Mouse (Mus musculus) heart, postnatal 0 days (tissue): ENCODE results near the gene Slc24a4. TPM values are rescaled to one million over a fixed set of nuclear protein-coding genes. Genes with fewer than 3 reads are reported as not detected.

Source experiments
- ATAC-seq: fragments of 200-750 bp; cut with Nextera tagmentation; 2 replicates; pipeline ENCODE4 v1.8.0; 2017; ENCODE audit warnings: low read depth, moderate number of reproducible peaks, moderate library complexity; ENCODE audit not compliant: insufficient read depth
- DNase-seq: peaks from one replicate; pipeline ENCODE4 v3.0.0-alpha.2; 2016; ENCODE audit warnings: low spot score
- H3K27ac ChIP-seq: fragments of 300-500 bp; sonication (generic); 2 replicates; pipeline ENCODE4 v1.5.1; 2014; ENCODE audit warnings: low read depth, mild to moderate bottlenecking
- H3K27me3 ChIP-seq: fragments of 300-500 bp; sonication (generic); 2 replicates; pipeline ENCODE4 v1.6.1; 2014; ENCODE audit warnings: low read length, mixed read lengths; ENCODE audit not compliant: control insufficient read depth, insufficient read depth
- H3K36me3 ChIP-seq: fragments of 300-500 bp; sonication (generic); replicated peaks from 2 replicates; pipeline ENCODE4 v1.6.1; 2014; ENCODE audit warnings: low read length, mixed read lengths; ENCODE audit not compliant: control insufficient read depth, insufficient read depth
- H3K4me1 ChIP-seq: fragments of 300-500 bp; sonication (generic); 2 replicates; pipeline ENCODE4 v1.6.1; 2014; ENCODE audit warnings: antibody characterized with exemption; ENCODE audit not compliant: control insufficient read depth, insufficient read depth
- H3K4me2 ChIP-seq: fragments of 300-500 bp; sonication (generic); 2 replicates; pipeline ENCODE4 v1.6.1; 2014; ENCODE audit warnings: low read depth, mild to moderate bottlenecking, low read length, moderate library complexity
- H3K4me3 ChIP-seq: fragments of 300-500 bp; sonication (generic); 2 replicates; pipeline ENCODE4 v1.5.1; 2014; ENCODE audit warnings: low read depth, low read length
- H3K9ac ChIP-seq: fragments of 300-500 bp; sonication (generic); replicated peaks from 2 replicates; pipeline ENCODE4 v1.6.1; 2014; ENCODE audit warnings: low read depth, low read length, mixed read lengths
- H3K9me3 ChIP-seq: fragments of 300-500 bp; sonication (generic); replicated peaks from 2 replicates; pipeline ENCODE4 v1.6.1; 2016; ENCODE audit warnings: low read length; ENCODE audit not compliant: control insufficient read depth
- CTCF ChIP-seq: IDR thresholded peaks from 2 replicates; pipeline ENCODE4 v1.5.1; 2016; ENCODE audit warnings: antibody characterized with exemption, control low read depth, low read depth
- EP300 ChIP-seq: IDR thresholded peaks from 2 replicates; pipeline ENCODE4 v1.6.1; 2016; ENCODE audit warnings: antibody characterized with exemption, low read depth
- WGBS: fragments of 180-500 bp; shearing (Covaris S2); extraction: QIAGEN DNeasy Blood & Tissue Kit; methylation state at CpG from one replicate; pipeline ENCODE4 v1.1.7; 2014; 5-methylcytosine and 5-hydroxymethylcytosine counted together
- polyA plus RNA-seq: library from polyadenylated mRNA; unstranded; fragments of >200 nt; fragmentation: Nextera tagmentation; extraction: Ambion mirVana; gene quantifications from 2 replicates; pipeline ENCODE4 v1.2.1, GENCODE M21; 2015
- total RNA-seq: library from RNA; depleted of rRNA; stranded (reverse); fragments of >200 nt; gene quantifications from 2 replicates; pipeline ENCODE4 v1.2.3, GENCODE M21; 2014; ENCODE audit warnings: low replicate concordance

Gene Slc24a4
- total and polyA plus RNA-seq, 2 experiments from 2014 or later, result 0.99 to 2.2 TPM

DNA sequence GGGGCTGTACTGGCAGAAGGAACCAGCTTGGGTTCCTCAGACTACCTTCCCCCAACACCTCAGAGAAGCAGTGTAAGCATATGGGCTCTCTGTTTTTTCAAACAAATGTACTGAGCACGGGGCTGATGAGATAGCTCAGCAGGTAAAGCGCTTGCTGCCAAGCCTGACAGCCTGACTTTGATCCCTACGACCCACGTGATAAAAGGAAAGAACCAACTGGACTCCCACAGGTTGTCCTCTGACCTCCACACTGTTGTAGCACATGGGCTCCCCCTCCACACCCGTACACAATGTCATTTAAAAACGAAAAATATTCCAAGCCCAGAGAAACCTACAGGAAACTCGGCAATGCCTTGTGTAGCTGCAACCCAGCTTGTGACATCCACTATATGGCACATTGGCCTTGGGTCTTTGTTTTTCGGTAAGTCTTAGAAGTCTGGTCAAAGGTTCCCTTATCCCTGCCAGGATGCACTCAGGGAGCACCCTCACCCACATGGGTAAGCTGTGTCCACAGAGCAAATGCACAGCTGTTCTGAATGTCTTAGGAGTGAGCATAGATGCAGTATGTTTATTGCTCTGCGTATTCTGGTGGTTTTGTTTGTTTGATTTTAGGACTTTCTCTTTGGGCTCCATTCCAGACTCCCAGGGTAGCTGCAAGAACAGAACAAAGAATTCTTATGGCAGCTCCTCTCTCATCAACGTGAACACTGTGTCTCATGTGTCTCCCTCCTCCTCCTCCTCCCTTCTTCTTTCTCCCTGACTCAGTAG, 176.7 kb downstream of the Slc24a4 start:
- TF ChIP-seq CTCF (no peak), EP300 (no peak)
- Histone ChIP-seq H3K27ac (no peak overlapping the region), H3K36me3 (0 out of 2 replicates have a peak, but pooled peaks cover 3% of the 10 kb centered on the region), H3K4me3 (no peak overlapping the region), H3K27me3 (no peaks in the 10 kb centered on the region), H3K9ac (no peak overlapping the region), H3K4me2 (no peak overlapping the region), H3K4me1 (peaks cover 54% of the 10 kb centered on the region), H3K9me3 (no peaks in the 10 kb centered on the region)
- DNase-seq (no peak), ATAC-seq (no peak)
- WGBS, result 58% methylated on average over 10 of the region's 10 CpGs

- DNase-seq (peak; percentile 77), ATAC-seq (peak; percentile 42)
- no peak overlapping the region for H3K4me3 ChIP-seq
- 0 out of 2 replicates have a peak, but pooled peaks have one; percentile 39 for TF ChIP-seq EP300
- no peak for TF ChIP-seq CTCF
- 2% methylated on average over 6 of the region's 6 CpGs for WGBS
- peaks cover 44% of the 10 kb centered on the region for H3K4me1 ChIP-seq
- no peaks in the 10 kb centered on the region for H3K27me3 ChIP-seq
- H3K4me2 ChIP-seq, result no peak overlapping the region
- peak overlapping the region; percentile 74 for H3K27ac ChIP-seq
- no peak overlapping the region for H3K9ac ChIP-seq
- no peaks in the 10 kb centered on the region for H3K9me3 ChIP-seq
- peaks cover 3% of the 10 kb centered on the region; the same call in 1 of the 2 replicates for H3K36me3 ChIP-seq
Observed at GRCm38 (mm10) chr12:102308001-102308456, 179.5 kb downstream of the Slc24a4 start.

GRCm38 (mm10) chr12:102308457-102309011, 180.0 kb downstream of the Slc24a4 start:
- H3K4me1 ChIP-seq, result peaks cover 39% of the 10 kb centered on the region
- H3K4me2 ChIP-seq, result no peak overlapping the region
- ATAC-seq, result peak; percentile 65
- H3K9me3 ChIP-seq, result no peaks in the 10 kb centered on the region
- H3K36me3 ChIP-seq, result peaks cover 6% of the 10 kb centered on the region; the same call in 1 of the 2 replicates
- DNase-seq, result peak; percentile 68
- TF ChIP-seq EP300 (no peak), CTCF (no peak)
- WGBS, result 6% methylated on average over 16 of the region's 16 CpGs
- no peaks in the 10 kb centered on the region for H3K27me3 ChIP-seq
- H3K27ac ChIP-seq, result peak overlapping the region; percentile 74
- H3K4me3 ChIP-seq, result no peak overlapping the region
- no peak overlapping the region for H3K9ac ChIP-seq

DNA sequence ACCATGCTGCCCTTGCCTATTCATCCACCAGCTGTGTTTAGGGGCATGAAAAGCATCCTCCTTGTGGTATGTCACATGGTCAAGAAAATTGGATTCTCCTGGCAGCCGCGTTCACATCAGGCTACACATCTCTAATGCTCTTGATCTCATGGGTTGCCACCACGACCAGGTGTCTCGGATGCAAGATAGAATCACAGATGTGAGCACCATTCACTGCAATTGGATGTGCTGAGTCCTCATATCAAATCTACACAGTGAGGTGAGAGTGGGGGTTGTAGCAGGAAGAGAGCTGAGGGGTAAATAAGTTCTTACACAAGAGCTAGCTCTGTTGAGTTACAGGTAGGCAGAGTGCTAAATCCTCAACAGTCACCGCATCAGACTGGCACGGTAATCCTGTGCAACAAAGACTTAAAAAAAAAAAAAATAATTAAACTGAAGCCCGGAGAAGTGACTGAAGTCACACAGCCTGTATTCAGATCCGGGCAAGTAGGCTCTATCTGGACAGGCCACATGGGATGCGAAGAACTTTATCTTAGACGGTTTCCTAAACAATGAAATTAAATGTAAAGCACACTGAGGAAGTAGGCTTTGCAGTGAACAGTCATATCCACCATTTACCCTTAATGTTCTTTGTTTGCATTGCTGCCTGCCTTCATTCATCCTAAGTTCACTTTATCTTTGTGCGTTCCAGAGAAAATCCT, 180.7 kb downstream of the Slc24a4 start:
- H3K27ac ChIP-seq, result peak overlapping the region; percentile 74; the same call in 1 of the 2 replicates
- H3K9me3 ChIP-seq, result no peaks in the 10 kb centered on the region
- ATAC-seq, result no peak
- H3K4me3 ChIP-seq, result no peak overlapping the region
- H3K9ac ChIP-seq, result no peak overlapping the region
- no peak overlapping the region for H3K4me2 ChIP-seq
- peaks cover 6% of the 10 kb centered on the region; the same call in 1 of the 2 replicates for H3K36me3 ChIP-seq
- no peaks in the 10 kb centered on the region for H3K27me3 ChIP-seq
- WGBS, result 78% methylated on average over 11 of the region's 11 CpGs
- H3K4me1 ChIP-seq, result peaks cover 33% of the 10 kb centered on the region
- no peak for DNase-seq
- no peak for TF ChIP-seq EP300

- peaks cover 28% of the 10 kb centered on the region for H3K4me1 ChIP-seq
- TF ChIP-seq CTCF (no peak), EP300 (no peak)
- H3K36me3 ChIP-seq, result peaks cover 12% of the 10 kb centered on the region; the same call in 1 of the 2 replicates
- no peak overlapping the region for H3K4me2 ChIP-seq
- no peak overlapping the region for H3K4me3 ChIP-seq
- H3K27ac ChIP-seq, result no peak overlapping the region
- H3K9ac ChIP-seq, result no peak overlapping the region
- ATAC-seq (no peak), DNase-seq (no peak)
- H3K9me3 ChIP-seq, result no peaks in the 10 kb centered on the region
- no peaks in the 10 kb centered on the region for H3K27me3 ChIP-seq
- WGBS, result 81% methylated on average over 8 of the region's 8 CpGs
Observed at GRCm38 (mm10) chr12:102309800-102310195, 181.3 kb downstream of the Slc24a4 start.
